Mouse (Mus musculus) cerebellum, postnatal 14 days (tissue): Measurements from ENCODE around the gene Rbfox3.

Source experiments
- DNase-seq, 2 experiments: peaks; one replicate each; pipeline ENCODE4 v3.0.0; 2021; ENCODE audit warnings: mixed read lengths in 2 of 2

Gene Rbfox3

GRCm38 (mm10) chr11:118493458-118493857 lies 417.9 kb downstream of the Rbfox3 start:
- DNase-seq = no peak

DNA sequence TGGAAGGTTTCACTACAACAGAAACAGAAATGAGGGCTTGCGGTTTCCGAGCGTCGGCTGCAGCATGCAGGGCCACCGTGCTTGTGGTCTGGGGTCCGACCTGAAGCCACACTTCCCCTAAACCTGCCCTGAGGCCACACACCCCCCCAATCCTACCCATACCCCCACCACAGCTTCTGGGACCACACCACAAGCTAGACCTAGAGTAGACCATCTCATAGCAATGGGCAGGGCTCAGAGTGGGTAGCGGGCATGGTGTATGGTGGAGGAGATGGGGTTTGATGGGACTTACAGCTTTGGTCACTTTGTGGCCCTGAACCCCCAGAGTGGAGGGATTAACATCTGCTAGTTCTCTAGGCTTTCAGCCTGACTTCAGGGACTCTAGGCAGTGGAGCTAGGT lies 420.2 kb downstream of the Rbfox3 start:
- no peak for DNase-seq

GRCm38 (mm10) chr11:118490566-118491218 lies 420.7 kb downstream of the Rbfox3 start:
- peak; percentile 78 to 90 for DNase-seq

DNA sequence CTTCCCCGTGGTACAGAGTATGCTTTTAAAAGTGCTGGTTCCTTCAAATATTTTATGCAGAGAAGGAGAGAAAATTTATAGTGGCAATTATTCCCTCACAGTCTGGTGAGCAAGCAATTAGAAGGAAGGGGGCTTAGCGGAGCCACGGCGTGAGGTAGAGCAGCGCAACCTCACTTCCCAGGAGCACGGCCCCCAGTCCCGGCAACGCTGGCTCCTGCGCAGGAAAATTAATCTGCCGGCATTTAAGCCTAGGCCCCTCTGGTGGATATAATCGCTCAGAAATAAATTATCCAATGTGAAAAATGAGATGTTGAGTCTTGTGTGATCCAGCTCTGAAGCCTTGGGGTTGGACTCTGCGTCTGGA lies 422.5 kb downstream of the Rbfox3 start:
- DNase-seq = peak in 1 of 2 experiments; percentile 21

DNA sequence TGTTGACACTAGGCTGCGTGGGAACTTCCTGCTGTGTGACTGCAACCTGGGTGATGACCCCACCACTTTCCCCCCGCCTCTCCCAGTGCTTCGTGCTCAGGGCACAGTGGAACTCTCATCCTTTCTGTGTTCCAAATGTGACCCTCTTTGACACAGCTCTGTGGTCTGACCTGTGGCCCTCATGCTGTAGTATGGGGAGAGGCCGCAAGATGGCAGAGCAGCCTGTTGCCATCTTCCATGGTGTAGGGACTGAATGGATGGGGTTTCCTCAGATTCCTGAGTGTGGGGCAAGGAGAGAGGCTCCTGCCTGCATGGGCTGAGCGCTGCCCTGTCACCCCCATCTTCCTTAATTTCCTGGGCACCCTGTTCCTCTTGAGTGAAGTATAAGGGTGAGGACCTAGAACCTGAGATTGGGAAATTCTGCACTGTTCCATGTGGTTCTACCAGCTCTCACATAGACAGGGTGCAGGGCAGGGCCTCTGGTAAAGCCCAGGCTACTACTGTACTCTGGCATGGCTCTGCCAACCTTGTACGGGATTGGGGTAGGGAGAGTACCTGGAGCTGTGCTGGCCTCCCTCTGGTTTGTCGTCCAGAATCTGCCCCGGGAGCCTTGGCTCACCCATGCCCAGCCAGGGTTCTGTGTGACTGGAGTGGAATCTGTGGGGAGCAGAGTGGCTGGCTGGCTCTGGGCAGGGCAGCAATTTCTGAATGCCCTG lies 423.0 kb downstream of the Rbfox3 start:
- DNase-seq = peak; percentile 67 to 68

DNA sequence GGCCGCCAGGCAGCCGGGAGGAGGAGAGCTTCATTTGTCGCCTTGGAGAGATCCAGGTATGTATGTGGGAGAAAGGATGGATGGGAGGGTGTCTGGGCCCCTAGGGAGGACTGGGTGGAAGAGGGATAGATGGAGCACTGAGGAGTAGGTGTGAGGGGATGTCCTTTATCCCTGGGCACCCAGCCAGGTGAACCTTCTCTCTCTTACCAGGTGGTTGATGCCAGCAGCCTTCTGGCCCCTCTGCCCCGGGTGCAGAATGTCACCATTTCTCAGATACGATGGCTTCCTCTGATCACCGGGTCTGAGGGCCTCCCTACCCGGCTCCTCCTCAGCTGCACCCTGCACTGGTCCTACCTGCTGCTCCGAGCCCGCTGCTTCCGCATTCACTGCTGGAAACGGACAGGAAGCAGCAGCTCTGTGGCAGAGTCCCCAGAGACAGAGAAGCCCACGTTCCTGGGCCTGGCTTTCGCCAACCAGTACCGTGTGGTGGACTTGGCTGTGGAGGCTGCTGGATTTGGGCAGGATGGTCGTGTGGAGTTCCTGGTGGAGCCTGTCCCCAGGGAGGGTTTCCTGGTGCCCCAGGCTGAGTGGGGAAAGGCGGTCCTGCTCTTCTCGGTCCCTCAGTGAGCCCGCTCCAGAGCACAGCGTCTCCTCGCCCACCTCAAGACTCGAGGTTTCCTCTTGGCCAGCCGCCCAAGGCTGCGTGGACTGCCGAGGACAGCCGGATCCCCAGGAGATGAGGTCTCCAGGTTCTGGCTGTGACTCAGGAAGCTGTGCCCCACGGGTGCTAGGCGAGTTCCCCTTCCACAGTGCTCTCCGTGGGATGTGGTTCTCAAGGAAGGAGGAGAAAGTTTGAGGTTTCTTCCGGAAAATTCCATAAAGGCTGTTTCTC lies 424.3 kb downstream of the Rbfox3 start:
- peak; percentile 55 to 76 for DNase-seq

GRCm38 (mm10) chr11:118486281-118486680 lies 425.1 kb downstream of the Rbfox3 start:
- DNase-seq = peak; percentile 53 to 54

GRCm38 (mm10) chr11:118485780-118486179 lies 425.6 kb downstream of the Rbfox3 start:
- peak in 1 of 2 experiments; percentile 47 for DNase-seq

DNA sequence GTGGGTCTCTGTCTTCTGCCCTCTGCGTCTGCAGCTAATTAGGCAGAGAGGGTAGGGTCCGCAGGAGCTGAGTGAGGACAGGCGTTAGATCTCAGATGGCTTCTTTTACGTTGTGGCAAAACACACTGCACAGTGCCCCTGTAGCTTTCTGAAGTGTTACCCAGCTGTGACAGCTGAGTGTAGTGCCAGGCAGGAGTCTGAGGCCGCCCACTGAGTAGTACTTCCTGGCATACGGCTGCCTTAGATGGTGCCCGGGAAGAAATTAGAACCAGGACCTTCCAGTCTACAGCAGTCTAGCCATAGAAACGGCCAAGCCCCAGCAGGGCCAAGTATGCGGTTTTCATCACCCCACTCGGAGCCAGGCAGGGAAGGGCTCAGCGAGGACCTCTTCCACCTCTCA lies 426.1 kb downstream of the Rbfox3 start:
- DNase-seq = no peak

GRCm38 (mm10) chr11:118484169-118484568 lies 427.2 kb downstream of the Rbfox3 start:
- peak; percentile 84 for DNase-seq

GRCm38 (mm10) chr11:118481751-118482150 lies 429.6 kb downstream of the Rbfox3 start:
- peak; percentile 59 to 60 for DNase-seq

DNA sequence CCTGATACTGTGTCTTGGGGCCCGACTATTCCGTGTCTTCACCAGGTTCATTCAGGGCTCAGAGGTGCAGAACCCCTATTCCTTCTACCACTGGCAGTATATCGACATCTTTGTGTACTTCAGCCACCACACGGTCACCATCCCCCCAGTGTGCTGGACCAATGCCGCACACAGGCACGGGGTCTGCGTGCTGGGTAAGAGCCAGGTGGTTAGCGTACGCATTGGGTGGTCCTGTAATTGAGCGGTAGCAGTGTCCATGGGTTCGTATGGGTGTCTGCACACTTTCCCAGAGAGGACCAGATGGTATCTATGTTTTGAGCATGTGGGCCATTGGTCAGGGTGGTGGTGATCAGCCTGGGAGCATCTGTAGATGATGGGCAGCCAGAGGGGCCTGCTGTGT lies 430.2 kb downstream of the Rbfox3 start:
- DNase-seq = peak; percentile 68 to 73

DNA sequence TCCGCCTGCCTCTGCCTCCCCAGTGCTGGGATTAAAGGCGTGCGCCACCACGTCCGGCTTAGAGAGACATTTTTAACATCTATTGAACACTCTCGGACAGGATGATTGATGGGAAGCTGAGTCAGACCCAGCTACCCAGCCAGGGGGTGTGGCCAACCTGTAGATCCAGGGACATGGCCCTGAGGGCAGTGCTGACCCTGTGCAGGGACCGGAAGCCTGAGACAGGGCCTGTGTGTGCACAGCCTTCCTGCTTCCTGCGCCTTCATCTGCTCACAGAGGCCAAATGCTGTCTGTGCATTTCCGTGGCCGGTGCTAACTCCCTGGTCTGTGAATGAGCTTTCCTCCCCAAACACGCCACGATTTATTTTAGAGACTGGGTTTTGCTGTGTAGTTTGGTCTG lies 431.6 kb downstream of the Rbfox3 start:
- DNase-seq = peak in 1 of 2 experiments; percentile 30

DNA sequence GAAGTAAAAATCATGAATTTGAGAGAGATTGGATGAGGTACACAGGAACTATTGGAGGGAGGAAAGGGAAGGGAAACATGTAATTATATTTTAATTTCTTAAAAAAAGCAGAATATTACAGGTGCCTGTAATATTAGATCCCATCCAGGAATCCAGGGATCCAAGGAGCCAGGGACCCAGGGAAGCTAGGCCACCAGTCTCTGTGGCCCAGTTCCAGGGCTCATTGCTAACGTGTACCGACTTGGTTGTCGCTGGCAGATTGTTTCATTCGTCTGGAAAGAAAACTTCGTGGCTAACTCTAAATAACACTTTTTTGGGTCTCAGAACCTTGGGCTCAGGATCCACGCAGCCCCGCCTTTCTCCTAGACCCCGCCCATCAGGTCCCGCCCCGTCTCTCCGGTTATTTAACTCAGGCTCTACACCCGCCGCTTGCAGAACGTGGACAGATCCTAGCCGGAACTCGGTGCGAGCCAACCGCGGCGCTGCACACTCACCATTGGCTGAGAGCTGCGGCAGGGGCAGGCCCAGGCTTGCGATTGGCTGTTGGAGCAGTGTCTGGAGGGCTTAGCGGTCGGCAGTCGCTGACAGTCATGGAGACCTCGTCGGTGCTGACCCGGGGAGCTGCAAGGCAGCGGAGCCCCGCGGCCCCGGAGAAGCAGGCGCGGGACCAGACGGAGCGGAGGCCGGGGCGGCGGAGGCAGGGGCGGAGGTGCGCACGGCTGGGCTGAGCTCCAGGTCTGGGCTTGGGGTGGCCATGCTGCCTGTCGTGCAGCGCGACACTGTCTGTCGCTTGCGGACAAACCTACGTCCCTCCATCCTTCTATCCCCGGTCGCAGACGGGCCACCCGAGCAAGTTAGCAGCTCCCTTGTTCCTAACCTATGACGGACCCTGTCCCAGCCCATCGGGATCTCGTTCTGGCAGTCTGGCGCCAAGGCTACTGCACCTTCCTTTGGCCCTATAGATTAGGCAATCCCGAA lies 434.7 kb downstream of the Rbfox3 start, which contains the start of gene Engase:
Gene Engase, plus strand, starts transcription at position 434 of the 978 bp plus-strand sequence.
- peak; percentile 95 to 96 for DNase-seq

DNA sequence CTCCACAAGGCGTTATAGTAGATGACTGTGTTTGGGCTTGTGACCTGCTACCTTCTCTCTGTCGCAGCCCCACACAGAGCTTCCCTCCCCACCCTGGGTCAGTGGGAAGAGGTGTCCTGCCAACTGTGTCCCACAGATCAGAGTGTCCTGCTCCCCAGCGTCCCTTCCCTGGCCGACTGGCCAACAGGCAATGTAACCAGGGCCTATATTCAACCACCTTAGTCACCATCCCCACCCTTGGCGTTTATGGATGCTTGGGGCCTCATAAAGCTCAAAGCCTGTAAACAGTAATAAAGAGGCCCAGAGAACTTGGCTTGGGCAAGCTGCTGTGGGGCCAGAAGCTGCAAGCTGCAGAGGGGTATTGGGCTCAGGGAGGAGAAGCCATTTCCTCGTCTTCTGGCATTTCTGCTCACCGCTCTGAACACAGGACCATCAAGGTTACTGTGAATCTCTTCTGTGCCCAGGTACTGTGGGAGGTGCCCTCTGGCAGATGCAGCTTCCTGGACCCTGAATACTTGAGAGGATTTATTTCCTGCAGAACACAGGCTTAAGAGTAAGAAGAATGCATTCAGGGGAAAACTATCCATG lies 435.8 kb downstream of the Rbfox3 start:
- DNase-seq = no peak

- DNase-seq = no peak
Observed at GRCm38 (mm10) chr11:118473842-118474500, 437.4 kb downstream of the Rbfox3 start.

GRCm38 (mm10) chr11:118473161-118473560 lies 438.2 kb downstream of the Rbfox3 start:
- DNase-seq = no peak

DNA sequence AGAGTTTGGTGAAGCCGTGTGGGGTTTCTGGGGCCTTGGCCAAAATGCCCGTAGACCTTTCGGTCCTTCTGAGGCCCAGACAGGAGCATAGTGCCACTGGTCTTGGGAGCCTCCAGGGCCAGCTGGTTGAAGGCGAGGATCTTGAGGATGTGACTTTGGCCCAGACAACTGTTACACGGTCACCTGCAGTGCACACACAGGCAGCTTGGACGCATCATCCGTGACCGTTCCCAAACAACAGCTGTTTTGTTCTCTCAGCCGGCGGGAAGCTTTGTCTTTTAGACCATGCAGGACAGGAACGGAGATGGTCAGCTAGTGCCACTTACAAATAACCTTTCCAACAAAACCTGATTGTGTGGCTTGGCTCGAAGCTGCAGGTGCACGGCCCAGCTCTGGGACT lies 439.7 kb downstream of the Rbfox3 start:
- DNase-seq = no peak

- DNase-seq = no peak
Observed at GRCm38 (mm10) chr11:118470234-118470966, 441.0 kb downstream of the Rbfox3 start.

GRCm38 (mm10) chr11:118469509-118470160 lies 441.8 kb downstream of the Rbfox3 start:
- DNase-seq = no peak
